Mouse (Mus musculus) stomach, postnatal 0 days (tissue): Measurements from ENCODE around the gene Mvp.

ENCODE experiments used
- CTCF ChIP-seq: IDR thresholded peaks from 2 replicates; pipeline ENCODE4 v1.5.1; 2016; ENCODE audit warnings: antibody characterized with exemption, low read depth, mild to moderate bottlenecking, moderate library complexity
- EP300 ChIP-seq: optimal IDR thresholded peaks from 2 replicates; pipeline ENCODE3; 2016; ENCODE audit warnings: antibody characterized with exemption

- TF ChIP-seq CTCF (no peak), EP300 (no peak)
Observed at GRCm38 (mm10) chr7:126949403-126949792, 65.0 kb downstream of the Mvp start, which contains the start of gene Asphd1.
